Mouse (Mus musculus) liver, embryonic 14.5 days (tissue): Measurements from ENCODE around the gene Enkd1.

Source experiments
- CTCF ChIP-seq: IDR thresholded peaks from 2 replicates; pipeline ENCODE4 v1.5.1; 2016; ENCODE audit warnings: antibody characterized with exemption, low read depth, control low read depth
- EP300 ChIP-seq: IDR thresholded peaks from 2 replicates; pipeline ENCODE4 v1.6.1; 2016; ENCODE audit warnings: antibody characterized with exemption, low read depth

DNA sequence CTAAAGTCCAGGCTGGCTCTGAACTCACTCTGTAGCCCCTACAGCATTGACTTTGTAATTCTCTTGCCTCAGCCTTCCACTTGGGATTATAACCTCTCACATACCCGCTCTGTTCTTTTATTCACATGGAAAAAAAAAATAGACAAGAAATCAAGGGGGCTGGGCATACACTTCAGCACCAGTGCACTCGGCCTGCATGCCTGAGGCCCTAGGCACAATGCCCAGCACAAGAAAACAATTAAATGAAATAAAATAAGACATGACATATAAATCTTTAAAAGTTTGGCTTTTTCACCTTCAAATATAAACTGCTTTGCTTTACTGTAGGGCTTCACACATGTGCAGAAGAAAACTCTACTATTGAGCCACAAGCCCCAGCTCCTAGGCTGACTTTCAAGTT lies 45.9 kb upstream of the Enkd1 start:
- TF ChIP-seq CTCF (no peak), EP300 (no peak)
